Comparison of ENCODE assay signal across 7 mouse cellular contexts in genomic region chr1:120171819-120172521, GRCm38 (mm10). TPM values are rescaled to one million over a fixed set of nuclear protein-coding genes. Genes with fewer than 3 reads are reported as not detected.
A peak's percentile ranks its signal among the peaks of the same experiment; 100 is the strongest.
DNase-seq lines count a peak whose midpoint lies in the region; ATAC-seq lines count a peak whose summit lies in the region.

No protein-coding gene starts in this region.

- no peak for ATAC-seq in limb, embryonic 11.5 days (ENCODE audit: insufficient number of reproducible peaks, low FRiP score, low TSS enrichment, low read depth)
- peak; percentile 58; the same call in 1 of the 2 replicates for ATAC-seq in midbrain, embryonic 14.5 days (ENCODE audit: low FRiP score, low TSS enrichment)

- no peaks in the 10 kb centered on the region for H3K27me3 ChIP-seq in limb, embryonic 11.5 days (ENCODE audit: control insufficient read depth, insufficient read depth, low read length)
- H3K27me3 ChIP-seq in limb, embryonic 10.5 days (ENCODE audit: low read depth, poor library complexity, severe bottlenecking), result no peaks in the 10 kb centered on the region
- no peaks in the 10 kb centered on the region for H3K27me3 ChIP-seq in midbrain, embryonic 14.5 days (ENCODE audit: control insufficient read depth, insufficient read depth, low read length)

- no peaks in the 10 kb centered on the region for H3K9me3 ChIP-seq in limb, embryonic 11.5 days (ENCODE audit: control insufficient read depth, low read length)
- H3K9me3 ChIP-seq in limb, embryonic 10.5 days (replicated peaks), result no peaks in the 10 kb centered on the region
- no peaks in the 10 kb centered on the region for H3K9me3 ChIP-seq in midbrain, embryonic 14.5 days (ENCODE audit: control insufficient read depth, low read length)

- 67% methylated on average over 5 of the region's 5 CpGs for WGBS in limb, embryonic 11.5 days
- 72% methylated on average over 5 of the region's 5 CpGs for WGBS in limb, embryonic 10.5 days
- 63% methylated on average over 5 of the region's 5 CpGs for WGBS in midbrain, embryonic 14.5 days

- no peak overlapping the region for H3K4me3 ChIP-seq in limb, embryonic 11.5 days (ENCODE audit: low read depth, low read length)
- no peak overlapping the region for H3K4me3 ChIP-seq in limb, embryonic 10.5 days
- no peak overlapping the region for H3K4me3 ChIP-seq in midbrain, embryonic 14.5 days (replicated peaks; ENCODE audit: low read depth, low read length)

- H3K9ac ChIP-seq in limb, embryonic 11.5 days (ENCODE audit: low read length), result no peak overlapping the region
- no peak overlapping the region for H3K9ac ChIP-seq in midbrain, embryonic 14.5 days (replicated peaks; ENCODE audit: low read length)

- no peak overlapping the region for H3K27ac ChIP-seq in limb, embryonic 11.5 days (replicated peaks; ENCODE audit: low read depth, low read length)
- no peak overlapping the region for H3K27ac ChIP-seq in limb, embryonic 10.5 days
- no peak overlapping the region for H3K27ac ChIP-seq in midbrain, embryonic 14.5 days (replicated peaks; ENCODE audit: low read depth, low read length)

- DNase-seq in limb, embryonic 11.5 days (ENCODE audit: low spot score), result peak; percentile 27
- no peak for DNase-seq in limb, embryonic 10.5 days (ENCODE audit: low spot score)
- peak; percentile 58 for DNase-seq in R1 (ENCODE audit: low read depth, low spot score)
- peak; percentile 17 for DNase-seq in embryo, embryonic 9.5 days (ENCODE audit: extremely low spot score)
- DNase-seq in kidney, postnatal 10 days, result peak; percentile 35
- DNase-seq in midbrain, embryonic 14.5 days, result peak; percentile 81
- DNase-seq in testis, postnatal 10 days (ENCODE audit: low spot score), result no peak

- no peak overlapping the region for H3K4me2 ChIP-seq in limb, embryonic 11.5 days (ENCODE audit: low read depth, severe bottlenecking)
- no peak overlapping the region for H3K4me2 ChIP-seq in midbrain, embryonic 14.5 days (ENCODE audit: low read length)

- H3K4me1 ChIP-seq in limb, embryonic 11.5 days (ENCODE audit: control insufficient read depth, insufficient read depth, low read length), result peaks cover 6% of the 10 kb centered on the region
- H3K4me1 ChIP-seq in limb, embryonic 10.5 days, result peaks cover 12% of the 10 kb centered on the region
- H3K4me1 ChIP-seq in midbrain, embryonic 14.5 days (ENCODE audit: control insufficient read depth, insufficient read depth, low read length), result peaks cover 6% of the 10 kb centered on the region

- H3K36me3 ChIP-seq in limb, embryonic 11.5 days (ENCODE audit: control insufficient read depth, insufficient read depth, low read length), result no peaks in the 10 kb centered on the region
- no peaks in the 10 kb centered on the region for H3K36me3 ChIP-seq in limb, embryonic 10.5 days
- H3K36me3 ChIP-seq in midbrain, embryonic 14.5 days (ENCODE audit: control insufficient read depth, insufficient read depth, low read length), result no peaks in the 10 kb centered on the region

RNA-seq across cellular contexts. Expression of gene 3110009E18Rik, which starts 51.0 kb away (rescaled TPM):
- 17.9 TPM in 2 replicates for polyA plus RNA-seq in limb, embryonic 11.5 days (2014; fragmentation: Nextera tagmentation; extraction: Ambion mirVana)
- polyA plus RNA-seq in limb, embryonic 10.5 days (2016; fragmentation: Nextera tagmentation; extraction: Ambion mirVana), result 14.7 and 19.3 TPM in 2 replicates
- 18.7 and 21.4 TPM in 2 replicates for polyA plus RNA-seq in midbrain, embryonic 14.5 days (2014; fragmentation: Nextera tagmentation; extraction: Ambion mirVana)

RNA-seq across cellular contexts. Expression of gene Dbi, which starts 51.1 kb away (rescaled TPM):
- polyA plus RNA-seq in limb, embryonic 11.5 days (2014; fragmentation: Nextera tagmentation; extraction: Ambion mirVana), result 681 and 682 TPM in 2 replicates
- 670 and 699 TPM in 2 replicates for polyA plus RNA-seq in limb, embryonic 10.5 days (2016; fragmentation: Nextera tagmentation; extraction: Ambion mirVana)
- polyA plus RNA-seq in midbrain, embryonic 14.5 days (2014; fragmentation: Nextera tagmentation; extraction: Ambion mirVana), result 759 and 1,068 TPM in 2 replicates

Comparison
In these comparisons a context has a peak if more than half of its experiments do, and no peak if none do; other contexts are left out.
1. DNase-seq: peak in limb, embryonic 11.5 days (single experiment), R1 (single experiment), embryo, embryonic 9.5 days (single experiment), kidney, postnatal 10 days (single experiment) and midbrain, embryonic 14.5 days (single experiment); none in limb, embryonic 10.5 days (single experiment) and testis, postnatal 10 days (single experiment).